Mouse (Mus musculus): Measurements from ENCODE around the gene Mef2d. TPM values are rescaled to one million over a fixed set of nuclear protein-coding genes. Genes with fewer than 3 reads are reported as not detected.

The Mef2d gene
- polyA plus RNA-seq, 1 experiment from 2014 or later: 16.4 TPM

- no peaks in the 10 kb centered on the region for H3K4me1 ChIP-seq (ENCODE audit: control insufficient read depth, insufficient read depth, low read depth, low read length)
- no peak overlapping the region for H3K4me2 ChIP-seq (ENCODE audit: low read length)
- 95% methylated on average over 12 of the region's 12 CpGs for WGBS
- ATAC-seq: no peak
- no peaks in the 10 kb centered on the region for H3K27me3 ChIP-seq (replicated peaks; ENCODE audit: control insufficient read depth, insufficient read depth, low read length)
- no peaks in the 10 kb centered on the region for H3K9me3 ChIP-seq (ENCODE audit: control insufficient read depth, low read length)
- H3K9ac ChIP-seq (ENCODE audit: low read depth, low read length): no peak overlapping the region
- H3K4me3 ChIP-seq (ENCODE audit: low read length): no peak overlapping the region
- no peak overlapping the region for H3K27ac ChIP-seq (ENCODE audit: low read depth, low read length)
- H3K36me3 ChIP-seq (ENCODE audit: control insufficient read depth, insufficient read depth, low read length): no peaks in the 10 kb centered on the region
Measured at GRCm38 (mm10) chr3:88114396-88114795, 27.8 kb upstream of the Mef2d start.

GRCm38 (mm10) chr3:88120117-88120651 lies 22.0 kb upstream of the Mef2d start:
- no peaks in the 10 kb centered on the region for H3K27me3 ChIP-seq (replicated peaks; ENCODE audit: control insufficient read depth, insufficient read depth, low read length)
- no peak overlapping the region for H3K4me3 ChIP-seq (ENCODE audit: low read length)
- H3K27ac ChIP-seq (ENCODE audit: low read depth, low read length): no peak overlapping the region
- H3K4me1 ChIP-seq (ENCODE audit: control insufficient read depth, insufficient read depth, low read depth, low read length): no peaks in the 10 kb centered on the region
- 91% methylated on average over 19 of the region's 19 CpGs for WGBS
- no peaks in the 10 kb centered on the region for H3K36me3 ChIP-seq (ENCODE audit: control insufficient read depth, insufficient read depth, low read length)
- no peak overlapping the region for H3K4me2 ChIP-seq (ENCODE audit: low read length)
- H3K9me3 ChIP-seq (ENCODE audit: control insufficient read depth, low read length): no peaks in the 10 kb centered on the region
- no peak for ATAC-seq
- no peak overlapping the region for H3K9ac ChIP-seq (ENCODE audit: low read depth, low read length)

DNA sequence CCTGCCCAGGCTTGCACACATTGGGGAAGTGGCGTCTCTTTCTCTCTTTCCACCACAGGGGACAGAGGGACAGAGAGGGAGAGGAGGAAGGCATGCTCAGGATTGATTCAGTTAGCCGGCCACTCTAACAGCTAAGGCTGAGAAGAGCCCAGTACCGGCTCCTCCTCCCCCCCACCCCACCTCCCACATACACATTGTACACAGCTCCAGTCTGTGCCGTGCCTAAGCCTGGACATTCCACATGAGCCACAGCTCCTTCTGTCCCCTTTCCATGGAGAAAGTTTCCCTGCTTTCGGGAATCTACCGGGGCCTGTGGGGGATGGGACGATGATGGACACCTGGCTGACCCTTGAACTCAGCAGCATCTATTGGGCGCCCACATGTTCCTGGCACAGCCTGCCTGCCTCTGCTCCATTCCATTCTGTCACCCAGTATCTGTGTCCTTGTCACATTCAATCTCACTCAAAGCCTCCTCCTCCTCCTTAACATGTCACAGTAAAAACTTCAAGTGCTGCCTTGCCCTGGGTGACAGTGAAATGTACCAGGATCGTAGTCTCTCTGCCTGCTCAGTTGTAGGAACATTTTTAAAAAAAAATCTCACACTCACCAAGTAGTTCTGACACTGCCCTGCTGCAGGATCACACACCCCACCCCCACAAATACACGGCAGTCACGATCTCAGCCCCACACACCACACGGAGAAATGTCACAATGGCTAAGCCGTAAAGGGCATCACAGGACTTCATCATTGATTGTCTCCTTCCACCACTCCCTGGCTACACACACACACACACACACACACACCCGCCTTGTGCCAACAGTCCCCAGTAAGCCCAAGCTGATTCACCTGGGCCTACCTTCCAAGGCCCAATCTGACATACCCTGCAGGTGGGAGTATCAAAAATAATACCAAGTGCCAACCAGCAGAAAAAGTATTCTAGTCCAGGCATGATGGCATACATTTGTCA lies 20.7 kb upstream of the Mef2d start:
- H3K9me3 ChIP-seq (ENCODE audit: control insufficient read depth, low read length): no peaks in the 10 kb centered on the region
- H3K36me3 ChIP-seq (ENCODE audit: control insufficient read depth, insufficient read depth, low read length): no peaks in the 10 kb centered on the region
- no peak overlapping the region for H3K9ac ChIP-seq (ENCODE audit: low read depth, low read length)
- H3K27ac ChIP-seq (ENCODE audit: low read depth, low read length): no peak overlapping the region
- H3K4me3 ChIP-seq (ENCODE audit: low read length): no peak overlapping the region
- H3K27me3 ChIP-seq (replicated peaks; ENCODE audit: control insufficient read depth, insufficient read depth, low read length): no peaks in the 10 kb centered on the region
- 67% methylated on average over 14 of the region's 14 CpGs for WGBS
- no peak overlapping the region for H3K4me2 ChIP-seq (ENCODE audit: low read length)
- H3K4me1 ChIP-seq (ENCODE audit: control insufficient read depth, insufficient read depth, low read depth, low read length): no peaks in the 10 kb centered on the region
- no peak for ATAC-seq

DNA sequence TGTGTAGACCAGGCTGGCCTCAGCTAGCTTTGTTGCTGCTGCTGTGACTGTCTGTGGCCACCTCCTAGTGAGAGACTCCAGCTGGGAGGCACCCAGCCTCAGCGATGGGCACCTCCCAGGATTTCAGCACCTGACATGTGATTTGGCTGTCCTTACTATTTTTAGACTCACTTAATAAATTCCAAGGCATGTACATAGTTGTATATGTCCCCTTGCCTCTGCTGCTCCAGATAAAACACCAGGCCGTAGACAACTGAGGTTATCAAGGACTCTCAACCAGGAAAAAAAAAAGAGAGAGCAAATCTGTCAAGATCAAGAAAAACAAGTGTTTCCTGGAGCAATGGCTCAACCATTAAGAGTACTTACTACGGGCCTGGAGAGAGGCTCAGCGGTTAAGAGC lies 17.0 kb upstream of the Mef2d start:
- WGBS: 76% methylated on average over 4 of the region's 4 CpGs
- no peaks in the 10 kb centered on the region for H3K36me3 ChIP-seq (ENCODE audit: control insufficient read depth, insufficient read depth, low read length)

DNA sequence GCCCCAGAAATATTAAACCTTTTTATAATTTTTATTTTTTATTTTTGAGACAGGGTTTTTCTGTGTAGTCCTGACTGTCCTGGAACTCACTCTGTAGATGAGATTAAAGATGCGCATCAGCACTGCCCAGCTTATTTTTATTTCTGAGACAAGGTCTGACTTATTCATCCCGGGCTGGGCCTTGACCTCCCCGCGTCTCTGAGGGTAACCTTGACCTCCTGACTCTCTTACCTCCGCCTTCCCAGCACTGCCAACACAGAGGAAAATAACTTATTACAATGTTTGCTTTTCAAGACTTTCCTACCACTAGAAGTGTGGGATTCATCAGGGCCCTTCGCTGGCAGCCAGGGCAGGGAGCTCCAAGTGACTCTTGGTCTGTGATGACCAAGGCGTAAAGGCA lies 16.0 kb upstream of the Mef2d start:
- Histone ChIP-seq H3K4me1 (ENCODE audit: control insufficient read depth, insufficient read depth, low read depth, low read length) (no peaks in the 10 kb centered on the region), H3K9ac (ENCODE audit: low read depth, low read length) (no peak overlapping the region), H3K36me3 (ENCODE audit: control insufficient read depth, insufficient read depth, low read length) (no peaks in the 10 kb centered on the region), H3K4me3 (ENCODE audit: low read length) (no peak overlapping the region), H3K9me3 (ENCODE audit: control insufficient read depth, low read length) (no peaks in the 10 kb centered on the region), H3K27me3 (replicated peaks; ENCODE audit: control insufficient read depth, insufficient read depth, low read length) (no peaks in the 10 kb centered on the region), H3K4me2 (ENCODE audit: low read length) (no peak overlapping the region), H3K27ac (ENCODE audit: low read depth, low read length) (no peak overlapping the region)
- 86% methylated on average over 7 of the region's 7 CpGs for WGBS
- no peak for ATAC-seq

More for the DNA sequence above, 17.0 kb upstream of the Mef2d start:
- no peak for ATAC-seq
- Histone ChIP-seq H3K27me3 (replicated peaks; ENCODE audit: control insufficient read depth, insufficient read depth, low read length) (no peaks in the 10 kb centered on the region), H3K4me3 (ENCODE audit: low read length) (no peak overlapping the region), H3K4me1 (ENCODE audit: control insufficient read depth, insufficient read depth, low read depth, low read length) (no peaks in the 10 kb centered on the region), H3K9ac (ENCODE audit: low read depth, low read length) (no peak overlapping the region), H3K27ac (ENCODE audit: low read depth, low read length) (no peak overlapping the region), H3K4me2 (ENCODE audit: low read length) (no peak overlapping the region), H3K9me3 (ENCODE audit: control insufficient read depth, low read length) (no peaks in the 10 kb centered on the region)

GRCm38 (mm10) chr3:88127636-88128035 lies 14.5 kb upstream of the Mef2d start:
- ATAC-seq: no peak
- no peak overlapping the region for H3K9ac ChIP-seq (ENCODE audit: low read depth, low read length)
- no peaks in the 10 kb centered on the region for H3K4me1 ChIP-seq (ENCODE audit: control insufficient read depth, insufficient read depth, low read depth, low read length)
- no peak overlapping the region for H3K4me3 ChIP-seq (ENCODE audit: low read length)
- no peaks in the 10 kb centered on the region for H3K9me3 ChIP-seq (ENCODE audit: control insufficient read depth, low read length)
- WGBS: 67% methylated on average over 3 of the region's 3 CpGs
- no peak overlapping the region for H3K4me2 ChIP-seq (ENCODE audit: low read length)
- no peak overlapping the region for H3K27ac ChIP-seq (ENCODE audit: low read depth, low read length)
- H3K27me3 ChIP-seq (replicated peaks; ENCODE audit: control insufficient read depth, insufficient read depth, low read length): no peaks in the 10 kb centered on the region
- no peaks in the 10 kb centered on the region for H3K36me3 ChIP-seq (ENCODE audit: control insufficient read depth, insufficient read depth, low read length)

GRCm38 (mm10) chr3:88128056-88128455 lies 14.1 kb upstream of the Mef2d start:
- no peak overlapping the region for H3K4me2 ChIP-seq (ENCODE audit: low read length)
- no peak overlapping the region for H3K4me3 ChIP-seq (ENCODE audit: low read length)
- WGBS: 77% methylated on average over 5 of the region's 5 CpGs
- no peak overlapping the region for H3K9ac ChIP-seq (ENCODE audit: low read depth, low read length)
- ATAC-seq: no peak
- no peak overlapping the region for H3K27ac ChIP-seq (ENCODE audit: low read depth, low read length)
- H3K9me3 ChIP-seq (ENCODE audit: control insufficient read depth, low read length): no peaks in the 10 kb centered on the region
- H3K36me3 ChIP-seq (ENCODE audit: control insufficient read depth, insufficient read depth, low read length): no peaks in the 10 kb centered on the region
- no peaks in the 10 kb centered on the region; the same call in 1 of the 2 replicates for H3K4me1 ChIP-seq (ENCODE audit: control insufficient read depth, insufficient read depth, low read depth, low read length)
- no peaks in the 10 kb centered on the region for H3K27me3 ChIP-seq (replicated peaks; ENCODE audit: control insufficient read depth, insufficient read depth, low read length)

- Histone ChIP-seq H3K4me2 (ENCODE audit: low read length) (no peak overlapping the region), H3K27ac (ENCODE audit: low read depth, low read length) (no peak overlapping the region), H3K9ac (ENCODE audit: low read depth, low read length) (no peak overlapping the region), H3K4me3 (ENCODE audit: low read length) (no peak overlapping the region), H3K9me3 (ENCODE audit: control insufficient read depth, low read length) (no peaks in the 10 kb centered on the region), H3K4me1 (ENCODE audit: control insufficient read depth, insufficient read depth, low read depth, low read length) (peaks cover 2% of the 10 kb centered on the region; the same call in 1 of the 2 replicates), H3K36me3 (ENCODE audit: control insufficient read depth, insufficient read depth, low read length) (no peaks in the 10 kb centered on the region), H3K27me3 (replicated peaks; ENCODE audit: control insufficient read depth, insufficient read depth, low read length) (no peaks in the 10 kb centered on the region)
- 49% methylated on average over 4 of the region's 4 CpGs for WGBS
- ATAC-seq: no peak
Measured at GRCm38 (mm10) chr3:88129006-88129405, 13.2 kb upstream of the Mef2d start.

- H3K9ac ChIP-seq (ENCODE audit: low read depth, low read length): no peak overlapping the region
- H3K27me3 ChIP-seq (replicated peaks; ENCODE audit: control insufficient read depth, insufficient read depth, low read length): no peaks in the 10 kb centered on the region
- H3K27ac ChIP-seq (ENCODE audit: low read depth, low read length): no peak overlapping the region
- WGBS: 91% methylated on average over 3 of the region's 3 CpGs
- no peak overlapping the region for H3K4me3 ChIP-seq (ENCODE audit: low read length)
- H3K4me2 ChIP-seq (ENCODE audit: low read length): no peak overlapping the region
- H3K4me1 ChIP-seq (ENCODE audit: control insufficient read depth, insufficient read depth, low read depth, low read length): peaks cover 2% of the 10 kb centered on the region; the same call in 1 of the 2 replicates
- ATAC-seq: no peak
- H3K36me3 ChIP-seq (ENCODE audit: control insufficient read depth, insufficient read depth, low read length): no peaks in the 10 kb centered on the region
- no peaks in the 10 kb centered on the region for H3K9me3 ChIP-seq (ENCODE audit: control insufficient read depth, low read length)
Measured at GRCm38 (mm10) chr3:88131071-88131470, 11.1 kb upstream of the Mef2d start.

Measured in hindbrain, embryonic 16.5 days (tissue).